Mouse (Mus musculus) brain, embryonic 14.5 days (tissue): Measurements from ENCODE around the gene Msln.

Source experiments
- CTCF ChIP-seq: fragments of 200-500 bp; IDR thresholded peaks from 2 replicates; pipeline ENCODE4 v1.5.1; 2012; ENCODE audit warnings: inconsistent platforms, mild to moderate bottlenecking, moderate library complexity, borderline replicate concordance; ENCODE audit not compliant: insufficient read depth, insufficient read length; ENCODE audit errors: extremely low read depth
- POLR2A ChIP-seq: fragments of 200-500 bp; IDR thresholded peaks from 2 replicates; pipeline ENCODE4 v1.6.1; 2012; ENCODE audit warnings: mild to moderate bottlenecking, inconsistent platforms, borderline replicate concordance; ENCODE audit not compliant: poor library complexity, insufficient read depth, insufficient read length, severe bottlenecking; ENCODE audit errors: extremely low read depth

GRCm38 (mm10) chr17:25725264-25725663, 28.9 kb downstream of the Msln start:
- TF ChIP-seq POLR2A (no peak), CTCF (no peak)
